Mouse (Mus musculus) lung, postnatal 0 days (tissue): ENCODE measurements around the gene Srp68. TPM values are rescaled to one million over a fixed set of nuclear protein-coding genes. Genes with fewer than 3 reads are reported as not detected.

ENCODE experiments used
- ATAC-seq: fragments of 200-750 bp; cut with Nextera tagmentation; 2 replicates; pipeline ENCODE4 v1.8.0; 2017; ENCODE audit warnings: moderate library complexity
- DNase-seq: peaks from one replicate; pipeline ENCODE4 v3.0.0-alpha.2; 2016; ENCODE audit warnings: low spot score
- H3K27ac ChIP-seq: fragments of 300-500 bp; sonication (generic); 2 replicates; pipeline ENCODE4 v1.5.1; 2014; ENCODE audit warnings: antibody characterized with exemption, mild to moderate bottlenecking, low read length, mixed read lengths
- H3K27me3 ChIP-seq: fragments of 300-500 bp; sonication (generic); replicated peaks from 2 replicates; pipeline ENCODE4 v1.6.1; 2014; ENCODE audit warnings: low read length, mixed read lengths; ENCODE audit not compliant: insufficient read depth
- H3K36me3 ChIP-seq: fragments of 300-500 bp; sonication (generic); 2 replicates; pipeline ENCODE4 v1.6.1; 2014; ENCODE audit warnings: low read length, mixed read lengths; ENCODE audit not compliant: insufficient read depth
- H3K4me1 ChIP-seq: fragments of 300-500 bp; sonication (generic); 2 replicates; pipeline ENCODE4 v1.6.1; 2014; ENCODE audit warnings: antibody characterized with exemption, low read depth, low read length, mixed read lengths; ENCODE audit not compliant: insufficient read depth
- H3K4me2 ChIP-seq: fragments of 300-500 bp; sonication (generic); replicated peaks from 2 replicates; pipeline ENCODE4 v1.6.1; 2014; ENCODE audit warnings: low read depth, mild to moderate bottlenecking, low read length, moderate library complexity, mixed read lengths
- H3K4me3 ChIP-seq: fragments of 300-500 bp; sonication (generic); 2 replicates; pipeline ENCODE4 v1.5.1; 2014; ENCODE audit warnings: low read depth, low read length
- H3K9ac ChIP-seq: fragments of 300-500 bp; sonication (generic); replicated peaks from 2 replicates; pipeline ENCODE4 v1.6.1; 2014; ENCODE audit warnings: low read depth, mild to moderate bottlenecking
- H3K9me3 ChIP-seq: fragments of 300-500 bp; sonication (generic); 2 replicates; pipeline ENCODE4 v1.6.1; 2016; ENCODE audit warnings: low read length, mixed read lengths
- CTCF ChIP-seq: IDR thresholded peaks from 2 replicates; pipeline ENCODE4 v1.5.1; 2016; ENCODE audit warnings: antibody characterized with exemption, mild to moderate bottlenecking
- EP300 ChIP-seq: IDR thresholded peaks from 2 replicates; pipeline ENCODE4 v1.6.1; 2016; ENCODE audit warnings: antibody characterized with exemption, mild to moderate bottlenecking, control low read depth
- WGBS: fragments of 180-500 bp; shearing (Covaris S2); extraction: QIAGEN DNeasy Blood & Tissue Kit; methylation state at CpG from one replicate; pipeline ENCODE4 v1.1.7; 2014; 5-methylcytosine and 5-hydroxymethylcytosine counted together
- polyA plus RNA-seq: library from polyadenylated mRNA; unstranded; fragments of >200 nt; fragmentation: Nextera tagmentation; extraction: Ambion mirVana; gene quantifications from 2 replicates; pipeline ENCODE4 v1.2.1, GENCODE M21; 2015

Srp68 gene
- polyA plus RNA-seq, 1 experiment from 2014 or later = 43.0 TPM

DNA sequence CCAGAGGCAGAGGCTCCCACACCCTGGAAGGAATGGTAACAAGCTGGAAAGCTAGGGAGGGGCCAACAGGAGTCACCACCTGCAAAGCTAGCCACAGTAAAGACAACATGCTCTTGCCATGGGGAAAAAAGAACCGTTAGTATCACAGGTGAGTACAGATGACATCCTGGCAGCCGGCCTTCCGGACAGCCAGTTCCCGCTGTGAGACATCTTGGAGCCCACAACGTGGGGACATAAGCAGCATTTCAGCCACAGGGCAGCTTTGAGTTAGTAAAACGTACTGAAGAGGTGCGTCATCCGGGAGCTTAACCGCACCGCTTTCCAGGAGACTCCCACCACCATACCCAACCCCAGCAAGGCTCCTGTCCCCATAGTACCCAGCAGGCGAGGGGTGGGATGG lies 24.2 kb upstream of the Srp68 start:
- no peak for DNase-seq
- Histone ChIP-seq H3K4me2 (no peak overlapping the region), H3K9ac (no peak overlapping the region), H3K9me3 (no peaks in the 10 kb centered on the region), H3K4me1 (no peaks in the 10 kb centered on the region), H3K4me3 (no peak overlapping the region), H3K27me3 (no peaks in the 10 kb centered on the region), H3K36me3 (peaks cover 38% of the 10 kb centered on the region; the same call in 1 of the 2 replicates), H3K27ac (no peak overlapping the region)
- no peak for TF ChIP-seq CTCF
- TF ChIP-seq EP300 = no peak
- WGBS = 85% methylated on average over 11 of the region's 11 CpGs
- ATAC-seq = no peak

DNA sequence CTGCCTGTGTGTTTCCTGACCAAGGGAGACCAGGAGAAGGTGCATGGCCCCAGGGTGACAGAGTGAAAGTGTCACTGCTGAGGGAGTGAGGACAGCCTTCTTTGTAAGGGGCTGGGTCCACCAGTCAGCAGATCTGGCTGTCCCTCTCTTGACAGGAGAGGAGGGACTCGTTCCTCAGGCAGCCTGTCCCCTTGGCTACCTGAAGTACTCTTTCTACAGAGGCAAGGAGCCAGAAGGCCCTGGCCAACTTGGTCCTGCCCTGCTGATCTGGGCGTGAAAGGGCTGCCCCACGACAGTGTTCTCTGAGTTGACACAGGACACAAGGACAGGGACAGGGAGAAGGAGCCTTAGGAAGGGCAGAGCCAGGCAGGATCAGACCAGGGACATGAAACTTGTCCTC lies 23.0 kb upstream of the Srp68 start:
- no peak overlapping the region for H3K27ac ChIP-seq
- peaks cover 37% of the 10 kb centered on the region; the same call in 1 of the 2 replicates for H3K36me3 ChIP-seq
- WGBS = 40% methylated on average over 3 of the region's 3 CpGs
- no peaks in the 10 kb centered on the region for H3K27me3 ChIP-seq
- ATAC-seq (peak; percentile 54), DNase-seq (peak; percentile 33)
- no peak overlapping the region for H3K9ac ChIP-seq
- no peaks in the 10 kb centered on the region for H3K4me1 ChIP-seq
- no peak overlapping the region for H3K4me2 ChIP-seq
- no peak overlapping the region for H3K4me3 ChIP-seq
- H3K9me3 ChIP-seq = no peaks in the 10 kb centered on the region
- no peak for TF ChIP-seq CTCF

DNA sequence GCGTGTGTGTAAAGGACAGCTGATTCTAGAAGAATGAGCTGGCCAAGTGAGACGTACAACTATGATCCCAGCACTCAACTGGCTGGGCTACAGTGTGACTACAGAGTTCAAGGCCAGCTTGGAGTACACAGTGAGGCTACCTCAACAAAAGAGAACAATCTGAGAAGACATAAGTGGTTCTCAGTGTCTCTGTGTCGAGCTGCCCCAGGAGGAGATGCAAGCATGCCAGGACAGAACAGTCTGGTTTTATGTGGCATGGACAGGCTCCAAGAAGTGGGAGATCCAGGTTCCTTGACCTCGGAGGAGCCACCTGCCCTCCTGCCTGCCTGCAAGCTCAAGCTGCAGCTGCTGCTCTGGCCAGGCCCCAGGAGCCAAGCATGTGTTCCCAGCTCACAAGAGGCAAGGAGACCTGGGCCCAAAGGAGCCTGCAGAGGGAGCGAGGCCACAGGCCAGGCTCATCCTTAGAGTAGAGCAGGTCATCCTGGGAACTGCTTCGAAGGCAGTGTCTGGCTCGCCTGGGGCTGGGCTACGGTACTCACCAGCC lies 22.2 kb upstream of the Srp68 start:
- no peak for DNase-seq
- H3K27ac ChIP-seq = no peak overlapping the region
- no peak overlapping the region for H3K9ac ChIP-seq
- no peak overlapping the region for H3K4me3 ChIP-seq
- ATAC-seq = no peak
- no peaks in the 10 kb centered on the region for H3K27me3 ChIP-seq
- WGBS = 81% methylated on average over 8 of the region's 8 CpGs
- no peaks in the 10 kb centered on the region for H3K9me3 ChIP-seq
- TF ChIP-seq EP300 = no peak
- no peak for TF ChIP-seq CTCF
- H3K4me2 ChIP-seq = no peak overlapping the region
- peaks cover 38% of the 10 kb centered on the region; the same call in 1 of the 2 replicates for H3K36me3 ChIP-seq
- H3K4me1 ChIP-seq = no peaks in the 10 kb centered on the region

DNA sequence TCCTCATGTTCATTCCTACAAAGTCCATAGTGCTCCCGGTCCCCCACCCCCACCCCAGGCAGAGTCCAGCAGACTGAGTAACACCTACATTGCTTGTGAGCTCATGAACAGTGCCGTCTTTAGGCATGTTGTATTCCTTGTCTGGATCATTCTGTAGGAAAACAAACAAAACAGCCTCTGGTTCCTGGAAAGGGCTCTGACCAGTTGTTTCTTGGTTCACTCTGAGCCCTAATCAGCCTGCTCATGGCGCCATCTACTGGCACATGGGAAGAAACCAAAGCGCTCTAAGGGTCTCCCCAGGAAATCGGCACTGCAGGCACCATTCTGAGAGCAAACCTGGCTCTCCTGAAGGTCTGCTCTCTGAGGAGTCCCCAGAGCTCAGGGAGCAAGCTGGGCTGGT lies 20.3 kb upstream of the Srp68 start:
- 25% methylated on average over 5 of the region's 5 CpGs for WGBS
- TF ChIP-seq EP300 (no peak), CTCF (peak; percentile 87)
- ATAC-seq = peak; percentile 69

DNA sequence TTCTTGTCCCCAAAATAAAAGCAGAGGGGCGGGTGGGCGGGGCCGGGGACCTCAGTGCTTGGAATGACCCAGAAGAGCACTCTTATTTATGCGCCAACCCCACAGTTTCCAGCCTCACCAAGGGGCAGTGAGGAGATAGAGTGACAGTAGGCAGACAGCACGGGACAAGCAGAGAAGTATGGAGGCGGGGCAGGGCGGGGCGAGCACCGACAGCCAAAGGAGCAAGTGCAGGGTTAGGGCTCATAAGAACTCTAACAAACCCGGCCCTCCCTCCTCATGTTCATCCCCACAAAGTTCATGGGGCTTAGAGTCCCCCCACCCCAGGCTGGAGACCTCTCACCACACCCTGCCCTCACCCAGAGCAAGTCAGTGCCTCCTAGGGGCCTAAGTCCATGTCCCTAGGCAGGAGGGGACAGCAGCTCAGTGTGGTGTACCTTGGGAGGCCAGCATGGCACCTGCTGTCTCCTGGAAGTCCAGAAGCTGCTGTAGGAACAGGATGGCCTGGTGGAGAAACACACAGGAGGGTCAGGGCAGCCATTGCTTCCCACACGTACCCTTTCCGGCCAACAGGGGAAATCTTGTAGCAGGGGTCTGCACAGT lies 19.6 kb upstream of the Srp68 start:
- no peak overlapping the region for H3K27ac ChIP-seq
- H3K4me3 ChIP-seq = no peak overlapping the region
- no peak overlapping the region for H3K4me2 ChIP-seq
- 83% methylated on average over 12 of the region's 12 CpGs for WGBS
- no peak for ATAC-seq
- no peak overlapping the region for H3K9ac ChIP-seq
- no peaks in the 10 kb centered on the region for H3K9me3 ChIP-seq
- H3K36me3 ChIP-seq = peaks cover 26% of the 10 kb centered on the region; the same call in 1 of the 2 replicates
- no peaks in the 10 kb centered on the region for H3K27me3 ChIP-seq
- no peak for TF ChIP-seq CTCF
- H3K4me1 ChIP-seq = no peaks in the 10 kb centered on the region
- no peak for DNase-seq

More for the DNA sequence above, 20.3 kb upstream of the Srp68 start:
- Histone ChIP-seq H3K4me2 (no peak overlapping the region), H3K27ac (no peak overlapping the region), H3K9ac (no peak overlapping the region), H3K9me3 (no peaks in the 10 kb centered on the region), H3K4me3 (no peak overlapping the region), H3K27me3 (no peaks in the 10 kb centered on the region), H3K36me3 (peaks cover 30% of the 10 kb centered on the region; the same call in 1 of the 2 replicates), H3K4me1 (no peaks in the 10 kb centered on the region)
- peak; percentile 87 for DNase-seq

DNA sequence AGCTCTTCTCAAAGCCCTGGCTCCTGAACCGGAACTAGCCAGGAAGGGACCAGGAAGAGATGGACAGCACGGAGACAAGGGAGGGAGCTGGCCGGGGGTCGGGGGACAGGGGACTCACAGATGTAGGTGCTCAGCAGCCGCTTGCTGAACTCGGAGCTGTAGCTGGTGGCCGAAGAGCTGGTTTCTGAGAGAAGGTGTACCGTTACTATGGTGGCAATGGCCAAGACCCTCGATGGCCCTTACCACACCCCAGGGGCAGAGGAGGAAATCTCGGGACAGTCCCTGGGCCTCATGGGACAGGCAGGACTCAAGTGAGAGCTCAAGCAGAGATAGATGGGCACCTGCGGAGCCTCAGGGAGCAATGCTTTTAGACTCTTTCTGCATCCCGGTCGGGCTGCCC lies 18.4 kb upstream of the Srp68 start:
- no peak overlapping the region for H3K27ac ChIP-seq
- H3K4me3 ChIP-seq = no peak overlapping the region
- WGBS = 92% methylated on average over 13 of the region's 13 CpGs
- H3K9ac ChIP-seq = no peak overlapping the region
- ATAC-seq (no peak), DNase-seq (no peak)
- TF ChIP-seq EP300 = no peak
- TF ChIP-seq CTCF = no peak
- H3K4me1 ChIP-seq = no peaks in the 10 kb centered on the region
- H3K9me3 ChIP-seq = no peaks in the 10 kb centered on the region
- no peaks in the 10 kb centered on the region for H3K27me3 ChIP-seq
- no peak overlapping the region for H3K4me2 ChIP-seq
- H3K36me3 ChIP-seq = peaks cover 29% of the 10 kb centered on the region; the same call in 1 of the 2 replicates
